Mouse (Mus musculus) erythroid progenitor cell, adult 5-6 weeks (primary cell): Measurements from ENCODE around the gene Sh3pxd2b. TPM values are rescaled to one million over a fixed set of nuclear protein-coding genes. Genes with fewer than 3 reads are reported as not detected.

Experiments
- ATAC-seq: replicated peaks from 2 replicates; pipeline ENCODE4 v1.8.0; 2016; ENCODE audit warnings: moderate number of reproducible peaks, mild to moderate bottlenecking, moderate TSS enrichment, inconsistent platforms; ENCODE audit not compliant: poor library complexity, low FRiP score, severe bottlenecking
- total RNA-seq, 2 experiments: library from RNA; stranded (forward) in 1 of 2; stranded (reverse) in 1 of 2; fragments of 150-400 nt in 1 of 2; fragments of 186-747, 209-891 nt in 1 of 2; gene quantifications; 2 replicates each; pipeline versions ENCODE4 v1.2.3 to v1.2.4; 2015 to 2017; ENCODE audit warnings: low replicate concordance in 2 of 2

The Sh3pxd2b gene
- total RNA-seq, 2 experiments from 2014 or later = 2.1 TPM; not detected in 1

- ATAC-seq = no peak
Observed at GRCm38 (mm10) chr11:32464282-32464681, 116.7 kb downstream of the Sh3pxd2b start.

DNA sequence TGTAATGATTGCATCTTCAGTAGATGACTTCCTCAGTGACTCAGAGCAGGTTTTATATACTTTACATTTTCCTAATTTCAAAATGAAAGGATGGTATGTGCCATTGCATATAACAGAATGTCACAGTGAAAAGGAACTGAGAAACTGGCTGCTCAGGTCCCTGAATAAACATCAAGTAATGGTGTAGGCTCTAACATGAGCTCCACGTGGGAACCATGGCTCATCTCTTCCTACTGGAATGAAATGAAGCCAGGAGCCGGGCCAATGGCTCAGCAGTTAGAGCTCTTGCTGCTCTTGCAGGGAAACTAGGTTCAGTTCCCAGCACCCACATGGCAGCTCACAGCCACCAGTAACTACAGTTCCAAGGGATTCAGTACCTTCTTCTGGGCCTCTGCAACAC is 124.3 kb downstream of the Sh3pxd2b start:
- no peak for ATAC-seq

- no peak for ATAC-seq
Observed at GRCm38 (mm10) chr11:32474725-32475124, 127.1 kb downstream of the Sh3pxd2b start.

DNA sequence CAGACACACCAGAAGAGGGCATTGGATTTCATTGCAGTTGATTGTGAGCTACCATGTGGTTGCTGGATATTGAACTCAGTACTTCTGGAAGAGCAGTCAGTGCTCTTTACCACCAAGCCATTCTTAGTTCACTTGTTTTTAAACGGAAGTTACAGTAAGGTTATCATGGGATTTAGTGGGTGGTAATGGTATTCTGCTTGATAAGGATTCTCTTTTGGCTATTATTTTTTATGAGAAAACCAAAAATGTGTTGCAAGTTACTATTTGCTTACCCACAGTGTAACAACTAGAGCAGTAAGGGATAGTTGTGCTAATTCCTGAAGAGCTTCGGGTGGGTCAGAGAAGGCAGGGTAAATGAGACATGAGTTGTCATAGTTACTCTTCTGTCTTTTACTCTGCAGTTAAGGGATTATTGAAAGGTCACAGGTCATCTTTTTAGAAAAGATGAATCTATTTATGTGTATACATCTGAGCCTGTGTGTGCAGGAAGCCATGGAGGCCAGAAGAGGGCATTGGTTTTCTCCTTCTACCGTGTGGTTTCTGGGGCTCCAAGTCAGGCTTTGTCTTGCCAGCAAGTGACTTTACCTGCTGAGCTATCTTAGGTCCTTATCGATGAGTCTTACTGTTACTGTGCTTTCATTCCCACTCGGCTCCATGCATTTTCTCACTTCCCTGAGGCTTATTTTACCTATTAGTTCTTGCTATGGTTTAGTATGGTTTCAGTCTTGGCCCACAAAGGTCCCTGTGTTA is 128.0 kb downstream of the Sh3pxd2b start:
- ATAC-seq = no peak

Other genes with a start within 250 kb of the Sh3pxd2b start
- not detected in 2 replicates for gene Il9r, start 147.5 kb upstream of the Sh3pxd2b start, total RNA-seq (2015; ENCODE audit: low replicate concordance)
- gene Il9r, start 147.5 kb upstream of the Sh3pxd2b start, total RNA-seq (2017; ENCODE audit: low replicate concordance) = not detected in 2 replicates
- gene Snrnp25, start 142.4 kb upstream of the Sh3pxd2b start, total RNA-seq (2015; ENCODE audit: low replicate concordance) = 52.3 and 53.7 TPM in 2 replicates
- gene Snrnp25, start 142.4 kb upstream of the Sh3pxd2b start, total RNA-seq (2017; ENCODE audit: low replicate concordance) = 31.8 and 104 TPM in 2 replicates
- not detected in 2 replicates for gene Rhbdf1, start 125.5 kb upstream of the Sh3pxd2b start, total RNA-seq (2015; ENCODE audit: low replicate concordance)
- 2.3 and 5.0 TPM in 2 replicates for gene Rhbdf1, start 125.5 kb upstream of the Sh3pxd2b start, total RNA-seq (2017; ENCODE audit: low replicate concordance)
- 13.0 and 14.1 TPM in 2 replicates for gene Mpg, start 121.3 kb upstream of the Sh3pxd2b start, total RNA-seq (2015; ENCODE audit: low replicate concordance)
- gene Mpg, start 121.3 kb upstream of the Sh3pxd2b start, total RNA-seq (2017; ENCODE audit: low replicate concordance) = 18.7 and 23.9 TPM in 2 replicates
- gene Nprl3, start 80.1 kb upstream of the Sh3pxd2b start, total RNA-seq (2015; ENCODE audit: low replicate concordance) = 75.9 and 106 TPM in 2 replicates
- 143 and 155 TPM in 2 replicates for gene Nprl3, start 80.1 kb upstream of the Sh3pxd2b start, total RNA-seq (2017; ENCODE audit: low replicate concordance)
- gene Hba-x, start 71.4 kb upstream of the Sh3pxd2b start, total RNA-seq (2015; ENCODE audit: low replicate concordance) = not detected in 2 replicates
- gene Hba-x, start 71.4 kb upstream of the Sh3pxd2b start, total RNA-seq (2017; ENCODE audit: low replicate concordance) = not detected in 2 replicates
- 47,098 and 48,818 TPM in 2 replicates for gene Hba-a1, start 64.3 kb upstream of the Sh3pxd2b start, total RNA-seq (2015; ENCODE audit: low replicate concordance)
- gene Hba-a1, start 64.3 kb upstream of the Sh3pxd2b start, total RNA-seq (2017; ENCODE audit: low replicate concordance) = 9,652 and 12,236 TPM in 2 replicates
- gene Hbq1b, start 60.9 kb upstream of the Sh3pxd2b start, total RNA-seq (2015; ENCODE audit: low replicate concordance) = 247 and 301 TPM in 2 replicates
- 56.8 and 86.4 TPM in 2 replicates for gene Hbq1b, start 60.9 kb upstream of the Sh3pxd2b start, total RNA-seq (2017; ENCODE audit: low replicate concordance)
- 80,494 and 89,325 TPM in 2 replicates for gene Hba-a2, start 51.3 kb upstream of the Sh3pxd2b start, total RNA-seq (2015; ENCODE audit: low replicate concordance)
- gene Hba-a2, start 51.3 kb upstream of the Sh3pxd2b start, total RNA-seq (2017; ENCODE audit: low replicate concordance) = 96,767 and 123,026 TPM in 2 replicates
- gene Hbq1a, start 47.8 kb upstream of the Sh3pxd2b start, total RNA-seq (2015; ENCODE audit: low replicate concordance) = 4.2 TPM in 1 of 2 replicates, not detected in the other
- gene Hbq1a, start 47.8 kb upstream of the Sh3pxd2b start, total RNA-seq (2017; ENCODE audit: low replicate concordance) = 9.9 TPM in 1 of 2 replicates, not detected in the other
- not detected in 2 replicates for gene Ubtd2, start 107.5 kb downstream of the Sh3pxd2b start, total RNA-seq (2015; ENCODE audit: low replicate concordance)
- 0.26 TPM in 1 of 2 replicates, not detected in the other for gene Ubtd2, start 107.5 kb downstream of the Sh3pxd2b start, total RNA-seq (2017; ENCODE audit: low replicate concordance)
- not detected in 2 replicates for gene Efcab9, start 184.3 kb downstream of the Sh3pxd2b start, total RNA-seq (2015; ENCODE audit: low replicate concordance)
- gene Efcab9, start 184.3 kb downstream of the Sh3pxd2b start, total RNA-seq (2017; ENCODE audit: low replicate concordance) = not detected in 2 replicates
- gene Stk10, start 185.5 kb downstream of the Sh3pxd2b start, total RNA-seq (2015; ENCODE audit: low replicate concordance) = 14.3 and 15.1 TPM in 2 replicates
- 8.3 and 10.0 TPM in 2 replicates for gene Stk10, start 185.5 kb downstream of the Sh3pxd2b start, total RNA-seq (2017; ENCODE audit: low replicate concordance)